Mouse (Mus musculus) kidney, adult 2 months (tissue): ENCODE measurements around the gene Eme1.

ENCODE experiments used
- CTCF ChIP-seq: fragments of 200-500 bp; conservative IDR thresholded peaks from 2 replicates; pipeline ENCODE4 v1.5.1; 2011; ENCODE audit warnings: low read depth, mild to moderate bottlenecking, control low read depth, low read length, moderate library complexity, mixed read lengths; ENCODE audit not compliant: insufficient read depth, insufficient read length
- POLR2A ChIP-seq: fragments of 200-500 bp; IDR thresholded peaks from one replicate; pipeline ENCODE4 v1.6.1; 2011; ENCODE audit warnings: low read depth, low read length, control low read depth

DNA sequence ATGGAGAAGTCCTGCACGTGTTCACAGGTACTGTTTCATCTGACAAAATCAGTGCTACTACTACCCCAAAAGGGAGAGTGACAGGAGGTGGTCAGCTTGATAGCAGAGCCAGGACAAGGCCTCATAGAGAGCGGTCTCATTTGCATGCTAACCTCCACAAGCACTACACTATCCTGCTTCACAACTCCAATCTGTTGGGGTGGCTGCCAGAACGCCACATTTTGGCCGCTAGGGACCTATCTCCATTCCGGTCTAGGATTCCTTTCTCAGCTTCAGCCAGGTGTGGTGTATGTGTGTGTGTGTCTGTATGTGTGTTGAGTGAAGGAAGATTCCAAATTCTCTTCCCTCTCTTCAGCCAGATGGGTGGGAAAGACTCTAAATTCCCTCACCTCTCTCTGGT is 21.7 kb upstream of the Eme1 start:
- TF ChIP-seq POLR2A (no peak), CTCF (no peak)
